In genomic region chr5:137951218-137951617, GRCm38 (mm10) we compare ENCODE assay signal across 9 mouse cellular contexts. TPM values are rescaled to one million over a fixed set of nuclear protein-coding genes. Genes with fewer than 3 reads are reported as not detected.
A peak's percentile ranks its signal among the peaks of the same experiment; 100 is the strongest.
DNase-seq lines count a peak whose midpoint lies in the region; ATAC-seq and TF ChIP-seq lines count a peak whose summit lies in the region.
"Had no signal": no experiment of that assay in that cellular context is flagged by ENCODE, and none has a peak within 500 bp of the region (broad histone marks: within the 10 kb centered on the region; RNA-seq: fewer than 3 reads in every experiment).

No protein-coding gene starts in this region.

- H3K4me3 ChIP-seq in intestine, postnatal 0 days (ENCODE audit: low read depth, low read length), result no peak overlapping the region
- H3K4me3 ChIP-seq in intestine, embryonic 16.5 days (ENCODE audit: low read length), result no peak overlapping the region
- H3K4me3 ChIP-seq: limb, embryonic 13.5 days had no signal

- no peak overlapping the region for H3K9ac ChIP-seq in intestine, postnatal 0 days (ENCODE audit: low read depth, low read length)
- no peak overlapping the region for H3K9ac ChIP-seq in intestine, embryonic 16.5 days (ENCODE audit: low read depth, low read length)
- H3K9ac ChIP-seq: limb, embryonic 13.5 days had no signal

- H3K9me3 ChIP-seq in intestine, postnatal 0 days (ENCODE audit: control insufficient read depth), result no peaks in the 10 kb centered on the region
- H3K9me3 ChIP-seq in intestine, embryonic 16.5 days (ENCODE audit: control insufficient read depth, low read length), result no peaks in the 10 kb centered on the region
- H3K9me3 ChIP-seq: limb, embryonic 13.5 days had no signal

- DNase-seq in 3T3-L1 (ENCODE audit: low read depth, low spot score) (peak; percentile 61), ES-CJ7 (ENCODE audit: low read depth, low spot score) (peak; percentile 54)
- DNase-seq in heart, postnatal 36 days, result peak; percentile 3 to 9
- peak; percentile 33 to 55 for DNase-seq in right cerebral cortex, postnatal 10 days (ENCODE audit: low spot score in 2 of 2)

- peak; percentile 36; the same call in 1 of the 2 replicates for ATAC-seq in intestine, postnatal 0 days
- no peak for ATAC-seq in intestine, embryonic 16.5 days
- ATAC-seq in granulocyte monocyte progenitor cell, adult 5-6 weeks (replicated peaks; ENCODE audit: poor library complexity, severe bottlenecking), result no peak
- ATAC-seq in erythroblast, adult 5-6 weeks (replicated peaks; ENCODE audit: low FRiP score, poor library complexity, severe bottlenecking), result no peak

- H3K27me3 ChIP-seq in intestine, postnatal 0 days (replicated peaks; ENCODE audit: control insufficient read depth, insufficient read depth, low read length), result no peaks in the 10 kb centered on the region
- no peaks in the 10 kb centered on the region for H3K27me3 ChIP-seq in intestine, embryonic 16.5 days (replicated peaks; ENCODE audit: control insufficient read depth, insufficient read depth, low read length)
- H3K27me3 ChIP-seq: limb, embryonic 13.5 days had no signal

- H3K36me3 ChIP-seq in intestine, postnatal 0 days (ENCODE audit: control insufficient read depth, insufficient read depth), result no peaks in the 10 kb centered on the region
- no peaks in the 10 kb centered on the region for H3K36me3 ChIP-seq in intestine, embryonic 16.5 days (ENCODE audit: control insufficient read depth, insufficient read depth, low read length)
- H3K36me3 ChIP-seq: limb, embryonic 13.5 days had no signal

- intact Hi-C loops in heart, postnatal 36 days (cut with DNase I), result loop anchor here (5.0 kb wide), 1 partner anchor 159 kb away; no protein-coding TSS in a partner anchor

- H3K4me2 ChIP-seq in intestine, postnatal 0 days (replicated peaks; ENCODE audit: low read depth), result no peak overlapping the region
- H3K4me2 ChIP-seq in intestine, embryonic 16.5 days (ENCODE audit: low read depth, low read length), result no peak overlapping the region
- H3K4me2 ChIP-seq: limb, embryonic 13.5 days had no signal

- H3K27ac ChIP-seq in intestine, postnatal 0 days (ENCODE audit: low read depth, low read length), result no peak overlapping the region
- no peak overlapping the region for H3K27ac ChIP-seq in intestine, embryonic 16.5 days (ENCODE audit: low read length)
- H3K27ac ChIP-seq: limb, embryonic 13.5 days had no signal

- 26% methylated on average over 6 of the region's 6 CpGs for WGBS in intestine, postnatal 0 days
- 35% methylated on average over 6 of the region's 6 CpGs for WGBS in intestine, embryonic 16.5 days

- peak; percentile 77 for TF ChIP-seq CTCF in intestine, postnatal 0 days (IDR thresholded peaks at IDR 0.05; ENCODE audit: low read depth)

- H3K4me1 ChIP-seq in intestine, postnatal 0 days (replicated peaks; ENCODE audit: control insufficient read depth, insufficient read depth, low read length), result no peaks in the 10 kb centered on the region
- no peaks in the 10 kb centered on the region for H3K4me1 ChIP-seq in intestine, embryonic 16.5 days (ENCODE audit: control insufficient read depth, insufficient read depth, low read length)
- H3K4me1 ChIP-seq: limb, embryonic 13.5 days had no signal

RNA-seq across cellular contexts. Expression of gene Gjc3, which starts 11.7 kb away (rescaled TPM):
- 0.69 and 1.0 TPM in 2 replicates for polyA plus RNA-seq in intestine, postnatal 0 days (2015; fragmentation: Nextera tagmentation; extraction: Ambion mirVana)
- 0.34 and 0.50 TPM in 2 replicates for polyA plus RNA-seq in intestine, embryonic 16.5 days (2015; fragmentation: Nextera tagmentation; extraction: Ambion mirVana)
- total RNA-seq in heart, postnatal 36 days (2021), result under 1 TPM; 0.33 to 0.35 TPM
- not detected in 2 replicates for total RNA-seq in granulocyte monocyte progenitor cell, adult 5-6 weeks (2014; fragmentation: Nextera tagmentation)
- not detected in 2 replicates for total RNA-seq in granulocyte monocyte progenitor cell, adult 5-6 weeks (2017)
- total RNA-seq in erythroblast, adult 5-6 weeks (2015; ENCODE audit: low replicate concordance), result not detected in 2 replicates
- total RNA-seq in erythroblast, adult 5-6 weeks (2017; ENCODE audit: low replicate concordance), result not detected in 2 replicates

RNA-seq across cellular contexts. Expression of gene Cyp3a13, which starts 29.8 kb away (rescaled TPM):
- 119 and 134 TPM in 2 replicates for polyA plus RNA-seq in intestine, postnatal 0 days (2015; fragmentation: Nextera tagmentation; extraction: Ambion mirVana)
- 54.6 and 70.4 TPM in 2 replicates for polyA plus RNA-seq in intestine, embryonic 16.5 days (2015; fragmentation: Nextera tagmentation; extraction: Ambion mirVana)
- under 1 TPM; 0.19 to 0.28 TPM for total RNA-seq in heart, postnatal 36 days (2021)
- total RNA-seq in granulocyte monocyte progenitor cell, adult 5-6 weeks (2014; fragmentation: Nextera tagmentation), result not detected in 2 replicates
- not detected in 2 replicates for total RNA-seq in granulocyte monocyte progenitor cell, adult 5-6 weeks (2017)
- not detected in 2 replicates for total RNA-seq in erythroblast, adult 5-6 weeks (2015; ENCODE audit: low replicate concordance)
- total RNA-seq in erythroblast, adult 5-6 weeks (2017; ENCODE audit: low replicate concordance), result 0.09 TPM in 1 of 2 replicates, not detected in the other
- polyA plus RNA-seq: limb, embryonic 13.5 days had no signal

RNA-seq across cellular contexts. Expression of gene Azgp1, which starts 30.1 kb away (rescaled TPM):
- polyA plus RNA-seq in intestine, postnatal 0 days (2015; fragmentation: Nextera tagmentation; extraction: Ambion mirVana), result not detected in 2 replicates
- 0.34 and 0.37 TPM in 2 replicates for polyA plus RNA-seq in intestine, embryonic 16.5 days (2015; fragmentation: Nextera tagmentation; extraction: Ambion mirVana)
- total RNA-seq in heart, postnatal 36 days (2021), result not detected
- not detected in 2 replicates for total RNA-seq in granulocyte monocyte progenitor cell, adult 5-6 weeks (2014; fragmentation: Nextera tagmentation)
- not detected in 2 replicates for total RNA-seq in granulocyte monocyte progenitor cell, adult 5-6 weeks (2017)
- total RNA-seq in erythroblast, adult 5-6 weeks (2015; ENCODE audit: low replicate concordance), result not detected in 2 replicates
- total RNA-seq in erythroblast, adult 5-6 weeks (2017; ENCODE audit: low replicate concordance), result not detected in 2 replicates
- polyA plus RNA-seq: limb, embryonic 13.5 days had no signal

Comparison
In these comparisons a context has a peak if more than half of its experiments do, and no peak if none do; other contexts are left out.
1. DNase-seq: peak in every context shown above with its lines; median percentile 61 in 3T3-L1; 54 in ES-CJ7; 44 in right cerebral cortex, postnatal 10 days; 6 in heart, postnatal 36 days.